Mouse (Mus musculus) limb, embryonic 12.5 days (tissue): ENCODE measurements around the gene Arsb. TPM values are rescaled to one million over a fixed set of nuclear protein-coding genes. Genes with fewer than 3 reads are reported as not detected.

Experiments used
- ATAC-seq: fragments of 200-750 bp; cut with Nextera tagmentation; 2 replicates; pipeline ENCODE4 v1.8.0; 2017; ENCODE audit warnings: low read depth, moderate TSS enrichment; ENCODE audit not compliant: insufficient number of reproducible peaks, insufficient read depth, low FRiP score, low TSS enrichment
- H3K27ac ChIP-seq: fragments of 300-500 bp; sonication (generic); 2 replicates; pipeline ENCODE4 v1.5.1; 2016; ENCODE audit warnings: mild to moderate bottlenecking, moderate library complexity
- H3K27me3 ChIP-seq: fragments of 300-500 bp; sonication (generic); 2 replicates; pipeline ENCODE4 v1.6.1; 2016; ENCODE audit warnings: mild to moderate bottlenecking, moderate library complexity
- H3K36me3 ChIP-seq: fragments of 300-500 bp; sonication (generic); 2 replicates; pipeline ENCODE4 v1.6.1; 2016; ENCODE audit warnings: mild to moderate bottlenecking, moderate library complexity
- H3K4me1 ChIP-seq: fragments of 300-500 bp; sonication (generic); replicated peaks from 2 replicates; pipeline ENCODE4 v1.6.1; 2016
- H3K4me2 ChIP-seq: fragments of 300-500 bp; sonication (generic); 2 replicates; pipeline ENCODE4 v1.6.1; 2016; ENCODE audit warnings: mild to moderate bottlenecking, moderate library complexity
- H3K4me3 ChIP-seq: fragments of 300-500 bp; sonication (generic); replicated peaks from 2 replicates; pipeline ENCODE4 v1.5.1; 2016; ENCODE audit warnings: mild to moderate bottlenecking
- H3K9ac ChIP-seq: fragments of 300-500 bp; sonication (generic); replicated peaks from 2 replicates; pipeline ENCODE4 v1.6.1; 2016; ENCODE audit warnings: mild to moderate bottlenecking, moderate library complexity
- H3K9me3 ChIP-seq: fragments of 300-500 bp; sonication (generic); 2 replicates; pipeline ENCODE4 v1.6.1; 2016; ENCODE audit warnings: mild to moderate bottlenecking, moderate library complexity
- WGBS: fragments of 180-500 bp; shearing (Covaris S2); methylation state at CpG from one replicate; pipeline ENCODE4 v1.1.7; 2016; 5-methylcytosine and 5-hydroxymethylcytosine counted together
- polyA plus RNA-seq: library from polyadenylated mRNA; unstranded; fragments of >200 nt; fragmentation: Nextera tagmentation; extraction: Ambion mirVana; gene quantifications from 2 replicates; pipeline ENCODE4 v1.2.1, GENCODE M21; 2016

Gene Arsb
- polyA plus RNA-seq, 1 experiment from 2014 or later = 7.9 TPM

GRCm38 (mm10) chr13:93894105-93894504 lies 122.7 kb downstream of the Arsb start:
- Histone ChIP-seq H3K4me3 (no peak overlapping the region), H3K36me3 (no peaks in the 10 kb centered on the region), H3K9me3 (no peaks in the 10 kb centered on the region), H3K4me2 (no peak overlapping the region), H3K4me1 (peaks cover 13% of the 10 kb centered on the region), H3K9ac (no peak overlapping the region), H3K27ac (no peak overlapping the region), H3K27me3 (no peaks in the 10 kb centered on the region)
- no peak for ATAC-seq
- 87% methylated on average over 2 of the region's 2 CpGs for WGBS

- no peaks in the 10 kb centered on the region for H3K36me3 ChIP-seq
- H3K4me3 ChIP-seq = no peak overlapping the region
- H3K4me2 ChIP-seq = no peak overlapping the region
- H3K4me1 ChIP-seq = peaks cover 26% of the 10 kb centered on the region
- H3K27ac ChIP-seq = no peak overlapping the region
- WGBS = 85% methylated on average over 2 of the region's 2 CpGs
- no peak overlapping the region for H3K9ac ChIP-seq
- no peaks in the 10 kb centered on the region for H3K9me3 ChIP-seq
- no peaks in the 10 kb centered on the region for H3K27me3 ChIP-seq
- ATAC-seq = no peak
These were observed 124.0 kb downstream of the Arsb start for GRCm38 (mm10) chr13:93895430-93895829.

GRCm38 (mm10) chr13:93897943-93898826 lies 126.8 kb downstream of the Arsb start:
- no peak for ATAC-seq
- H3K27me3 ChIP-seq = no peaks in the 10 kb centered on the region
- WGBS = 18% methylated on average over 13 of the region's 13 CpGs
- H3K9me3 ChIP-seq = no peaks in the 10 kb centered on the region
- H3K4me2 ChIP-seq = peak overlapping the region; percentile 49
- H3K4me3 ChIP-seq = no peak overlapping the region; the same call in 1 of the 2 replicates
- peak overlapping the region; percentile 84 for H3K27ac ChIP-seq
- peaks cover 37% of the 10 kb centered on the region for H3K4me1 ChIP-seq
- no peak overlapping the region for H3K9ac ChIP-seq
- H3K36me3 ChIP-seq = no peaks in the 10 kb centered on the region

- H3K9ac ChIP-seq = no peak overlapping the region
- H3K4me2 ChIP-seq = no peak overlapping the region
- H3K4me3 ChIP-seq = no peak overlapping the region
- peak; percentile 34; the same call in 1 of the 2 replicates for ATAC-seq
- H3K27ac ChIP-seq = peak overlapping the region; percentile 84; the same call in 1 of the 2 replicates
- no peaks in the 10 kb centered on the region for H3K27me3 ChIP-seq
- H3K36me3 ChIP-seq = no peaks in the 10 kb centered on the region
- no peaks in the 10 kb centered on the region for H3K9me3 ChIP-seq
- H3K4me1 ChIP-seq = peaks cover 37% of the 10 kb centered on the region
- 36% methylated on average over 3 of the region's 3 CpGs for WGBS
These were observed 128.2 kb downstream of the Arsb start for GRCm38 (mm10) chr13:93899378-93900256.

DNA sequence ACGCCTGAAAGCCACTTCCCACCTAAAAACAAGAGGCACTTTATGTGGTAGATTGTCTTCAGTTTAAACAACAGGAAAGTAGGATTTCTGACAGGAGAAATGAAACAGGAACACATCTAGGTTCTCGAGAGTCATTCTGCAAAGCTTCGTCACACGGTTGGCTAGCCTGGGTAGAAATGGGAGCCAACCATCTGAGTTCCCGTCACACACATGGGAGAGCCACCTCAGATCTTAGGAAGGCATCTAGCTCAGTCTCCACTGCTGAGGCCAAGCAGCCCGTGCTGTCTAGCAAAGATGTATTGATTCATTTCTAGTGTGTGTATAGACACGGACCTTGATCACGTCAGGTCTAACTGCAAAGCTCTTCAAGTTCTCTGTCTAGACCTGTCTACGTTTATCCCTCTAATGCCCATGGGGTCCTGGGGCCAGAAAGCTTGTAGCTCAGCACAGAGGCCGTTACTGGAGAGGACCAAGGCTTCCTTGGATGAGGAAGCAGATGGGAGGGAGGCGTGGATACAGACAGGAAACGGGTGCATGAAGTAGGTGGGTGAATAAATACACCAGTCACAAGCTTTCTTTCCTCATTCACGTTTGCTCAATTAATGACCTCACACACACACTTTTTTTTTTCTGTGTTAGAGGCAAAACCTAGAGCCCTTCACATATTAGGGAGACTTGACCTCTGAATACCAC lies 129.7 kb downstream of the Arsb start:
- ATAC-seq = no peak
- 75% methylated on average over 13 of the region's 13 CpGs for WGBS

GRCm38 (mm10) chr13:93902126-93902525 lies 130.7 kb downstream of the Arsb start:
- no peak overlapping the region for H3K4me3 ChIP-seq
- peaks cover 37% of the 10 kb centered on the region for H3K4me1 ChIP-seq
- H3K27ac ChIP-seq = no peak overlapping the region
- WGBS = 93% methylated on average over 2 of the region's 2 CpGs
- H3K4me2 ChIP-seq = no peak overlapping the region
- H3K27me3 ChIP-seq = no peaks in the 10 kb centered on the region
- H3K9me3 ChIP-seq = no peaks in the 10 kb centered on the region
- H3K36me3 ChIP-seq = no peaks in the 10 kb centered on the region
- H3K9ac ChIP-seq = no peak overlapping the region
- ATAC-seq = no peak

More for the DNA sequence above, 129.7 kb downstream of the Arsb start:
- 0 out of 2 replicates have a peak overlapping the region, but pooled peaks have one; percentile 25 for H3K27ac ChIP-seq
- no peaks in the 10 kb centered on the region for H3K9me3 ChIP-seq
- H3K4me3 ChIP-seq = no peak overlapping the region
- no peaks in the 10 kb centered on the region for H3K36me3 ChIP-seq
- no peak overlapping the region for H3K4me2 ChIP-seq
- H3K9ac ChIP-seq = no peak overlapping the region
- H3K27me3 ChIP-seq = no peaks in the 10 kb centered on the region
- H3K4me1 ChIP-seq = peaks cover 37% of the 10 kb centered on the region

GRCm38 (mm10) chr13:93906552-93907245 lies 135.3 kb downstream of the Arsb start:
- ATAC-seq = no peak
- 85% methylated on average over 10 of the region's 10 CpGs for WGBS
- H3K27ac ChIP-seq = no peak overlapping the region
- H3K36me3 ChIP-seq = no peaks in the 10 kb centered on the region
- H3K4me2 ChIP-seq = no peak overlapping the region
- H3K4me1 ChIP-seq = peaks cover 26% of the 10 kb centered on the region
- no peak overlapping the region for H3K9ac ChIP-seq
- H3K27me3 ChIP-seq = no peaks in the 10 kb centered on the region
- H3K4me3 ChIP-seq = no peak overlapping the region
- H3K9me3 ChIP-seq = no peaks in the 10 kb centered on the region

- Histone ChIP-seq H3K27ac (no peak overlapping the region), H3K9me3 (no peaks in the 10 kb centered on the region), H3K4me2 (no peak overlapping the region), H3K27me3 (no peaks in the 10 kb centered on the region), H3K9ac (no peak overlapping the region), H3K4me3 (no peak overlapping the region), H3K36me3 (no peaks in the 10 kb centered on the region), H3K4me1 (peaks cover 37% of the 10 kb centered on the region)
- WGBS = 69% methylated on average over 3 of the region's 3 CpGs
- ATAC-seq = no peak
These were observed 136.5 kb downstream of the Arsb start for GRCm38 (mm10) chr13:93907971-93908370.

DNA sequence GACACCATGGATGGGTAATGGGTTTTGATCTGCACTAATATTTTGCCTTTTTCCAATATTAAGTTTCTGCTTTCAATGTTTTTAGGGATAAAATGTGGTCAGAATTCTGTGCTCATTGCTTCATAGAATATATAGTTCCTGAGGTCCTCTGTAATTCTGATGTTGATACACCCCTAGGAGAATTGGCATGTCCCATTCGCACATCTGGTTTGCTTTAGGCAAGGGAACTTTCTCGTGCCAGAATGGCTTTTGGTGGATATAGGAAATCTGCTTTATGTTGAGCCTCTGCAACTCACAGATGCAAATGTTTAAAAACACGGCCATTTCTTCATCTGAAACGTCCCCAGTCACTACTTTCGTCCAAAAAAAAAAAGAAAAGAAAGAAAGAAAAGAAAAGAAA lies 138.4 kb downstream of the Arsb start:
- H3K9me3 ChIP-seq = no peaks in the 10 kb centered on the region
- WGBS = 14% methylated on average over 5 of the region's 5 CpGs
- no peaks in the 10 kb centered on the region for H3K27me3 ChIP-seq
- no peak overlapping the region for H3K4me3 ChIP-seq
- ATAC-seq = no peak
- peaks cover 37% of the 10 kb centered on the region for H3K4me1 ChIP-seq
- no peak overlapping the region for H3K9ac ChIP-seq
- no peak overlapping the region for H3K4me2 ChIP-seq
- peak overlapping the region; percentile 82; the same call in 1 of the 2 replicates for H3K27ac ChIP-seq
- H3K36me3 ChIP-seq = no peaks in the 10 kb centered on the region

GRCm38 (mm10) chr13:93911037-93911436 lies 139.6 kb downstream of the Arsb start:
- WGBS = 18% methylated on average over 7 of the region's 7 CpGs
- Histone ChIP-seq H3K4me3 (no peak overlapping the region), H3K27ac (peak overlapping the region; percentile 82), H3K9me3 (no peaks in the 10 kb centered on the region), H3K4me1 (peaks cover 42% of the 10 kb centered on the region), H3K36me3 (no peaks in the 10 kb centered on the region), H3K4me2 (peak overlapping the region; percentile 4; the same call in 1 of the 2 replicates), H3K9ac (no peak overlapping the region), H3K27me3 (no peaks in the 10 kb centered on the region)
- no peak for ATAC-seq
